Mouse (Mus musculus) ES-Bruce4 (cell line): Measurements from ENCODE around the gene Lrch1. TPM values are rescaled to one million over a fixed set of nuclear protein-coding genes. Genes with fewer than 3 reads are reported as not detected.
A peak's percentile ranks its signal among the peaks of the same experiment; 100 is the strongest.

Experiments used
- H3K27ac ChIP-seq: 2 replicates; pipeline ENCODE4 v1.5.1; 2012; ENCODE audit warnings: low read length, inconsistent platforms; ENCODE audit not compliant: insufficient read depth
- H3K27me3 ChIP-seq: 2 replicates; pipeline ENCODE4 v1.6.1; 2012; ENCODE audit warnings: mild to moderate bottlenecking, low read length, inconsistent platforms; ENCODE audit not compliant: control insufficient read depth, poor library complexity, insufficient read depth, severe bottlenecking
- H3K36me3 ChIP-seq: 2 replicates; pipeline ENCODE4 v1.6.1; 2012; ENCODE audit warnings: inconsistent platforms, mild to moderate bottlenecking, low read length, moderate library complexity; ENCODE audit not compliant: control insufficient read depth, poor library complexity, insufficient read depth, severe bottlenecking
- H3K4me1 ChIP-seq: one replicate; pipeline ENCODE4 v1.8.1; 2011; ENCODE audit warnings: low read length; ENCODE audit not compliant: control insufficient read depth, insufficient read depth
- H3K4me3 ChIP-seq: 2 replicates; pipeline ENCODE4 v1.5.1; 2011; ENCODE audit warnings: low read depth, mild to moderate bottlenecking, low read length
- H3K9ac ChIP-seq: 2 replicates; pipeline ENCODE4 v1.6.1; 2012; ENCODE audit warnings: low read depth, mild to moderate bottlenecking, inconsistent platforms; ENCODE audit not compliant: poor library complexity, severe bottlenecking
- H3K9me3 ChIP-seq: replicated peaks from 2 replicates; pipeline ENCODE4 v1.6.1; 2012; ENCODE audit warnings: mild to moderate bottlenecking, low read length, inconsistent platforms; ENCODE audit not compliant: control insufficient read depth, poor library complexity, insufficient read depth, severe bottlenecking
- CTCF ChIP-seq: IDR thresholded peaks from one replicate; pipeline ENCODE4 v1.8.1; 2011; ENCODE audit warnings: low read depth, low read length
- EP300 ChIP-seq: IDR thresholded peaks from 2 replicates; pipeline ENCODE4 v1.6.1; 2011; ENCODE audit warnings: low read depth, low read length; ENCODE audit not compliant: insufficient read depth
- POLR2A ChIP-seq: IDR thresholded peaks from one replicate; pipeline ENCODE4 v1.8.1; 2011; ENCODE audit warnings: low read length; ENCODE audit not compliant: insufficient read depth
- polyA plus RNA-seq: library from polyadenylated mRNA; stranded (reverse); fragments of >200 nt; gene quantifications from 2 replicates; pipeline ENCODE4 v1.2.4, GENCODE M21; 2011; ENCODE audit warnings: low read depth; ENCODE audit not compliant: missing spikeins, insufficient read depth, insufficient read length

Lrch1 gene
- polyA plus RNA-seq, 1 experiment, result 17.0 TPM

- Histone ChIP-seq H3K27ac (no peak overlapping the region), H3K9ac (no peak overlapping the region), H3K36me3 (peaks cover 20% of the 10 kb centered on the region), H3K4me3 (no peak overlapping the region), H3K27me3 (no peaks in the 10 kb centered on the region), H3K4me1 (no peaks in the 10 kb centered on the region), H3K9me3 (no peaks in the 10 kb centered on the region)
- TF ChIP-seq EP300, result no peak
- no peak for TF ChIP-seq CTCF
- no peak for TF ChIP-seq POLR2A
Observed at GRCm38 (mm10) chr14:74735471-74735870, 212.2 kb downstream of the Lrch1 start.

- Histone ChIP-seq H3K4me1 (no peaks in the 10 kb centered on the region), H3K27ac (no peak overlapping the region), H3K9me3 (no peaks in the 10 kb centered on the region), H3K36me3 (peaks cover 5% of the 10 kb centered on the region; the same call in 1 of the 2 replicates), H3K27me3 (no peaks in the 10 kb centered on the region), H3K4me3 (no peak overlapping the region), H3K9ac (peak overlapping the region; percentile 83; the same call in 1 of the 2 replicates)
- TF ChIP-seq POLR2A (no peak), CTCF (no peak)
Observed at GRCm38 (mm10) chr14:74733397-74733796, 214.3 kb downstream of the Lrch1 start.

DNA sequence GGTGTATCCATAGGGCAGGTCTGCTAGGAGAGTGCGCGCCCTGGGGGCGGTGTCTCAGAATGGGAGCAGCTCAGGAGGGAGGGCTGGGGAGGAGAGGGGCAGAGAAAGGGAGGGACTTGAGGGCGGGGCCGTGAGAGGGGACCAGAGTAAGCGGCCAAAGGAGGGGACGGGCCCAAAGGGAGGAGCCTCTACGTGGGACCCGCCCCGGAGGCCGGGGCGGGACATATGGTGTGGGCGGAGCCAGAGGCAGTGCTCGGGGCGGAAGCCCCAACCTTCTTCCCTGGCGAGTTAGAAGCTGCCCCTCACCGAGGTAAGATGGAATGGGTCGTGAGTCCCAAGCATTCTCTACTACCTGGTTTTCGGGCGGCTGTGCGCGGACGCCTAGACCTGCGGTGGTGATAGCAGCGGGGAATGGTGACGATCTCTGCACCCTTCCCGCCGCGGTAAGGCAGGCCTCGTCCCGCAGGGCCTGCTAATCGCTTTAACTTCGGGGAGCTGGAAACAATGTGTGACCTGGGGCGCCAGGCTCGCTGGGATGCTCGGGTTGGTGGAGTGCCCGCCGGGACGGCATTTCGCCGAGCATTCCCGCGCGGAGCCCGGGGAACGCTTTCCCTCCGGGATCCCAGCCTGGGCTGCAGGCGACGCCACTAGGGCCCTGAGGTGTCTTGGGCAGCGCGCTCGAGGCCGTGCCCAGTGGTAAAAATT lies 215.4 kb downstream of the Lrch1 start, which contains the start of gene Esd:
Gene Esd, plus strand, starts transcription at position 219 of the 705 bp plus-strand sequence.
- no peaks in the 10 kb centered on the region for H3K9me3 ChIP-seq
- H3K36me3 ChIP-seq, result peaks cover 3% of the 10 kb centered on the region; the same call in 1 of the 2 replicates
- no peaks in the 10 kb centered on the region for H3K4me1 ChIP-seq
- peak within 1 kb of the TSS; percentile 98 for H3K4me3 ChIP-seq
- no peak for TF ChIP-seq CTCF
- peak; percentile 86 for TF ChIP-seq POLR2A
- no peak for TF ChIP-seq EP300
- H3K27me3 ChIP-seq, result no peaks in the 10 kb centered on the region
- H3K9ac ChIP-seq, result peak within 1 kb of the TSS; percentile 83
- H3K27ac ChIP-seq, result peak within 1 kb of the TSS; percentile 74

DNA sequence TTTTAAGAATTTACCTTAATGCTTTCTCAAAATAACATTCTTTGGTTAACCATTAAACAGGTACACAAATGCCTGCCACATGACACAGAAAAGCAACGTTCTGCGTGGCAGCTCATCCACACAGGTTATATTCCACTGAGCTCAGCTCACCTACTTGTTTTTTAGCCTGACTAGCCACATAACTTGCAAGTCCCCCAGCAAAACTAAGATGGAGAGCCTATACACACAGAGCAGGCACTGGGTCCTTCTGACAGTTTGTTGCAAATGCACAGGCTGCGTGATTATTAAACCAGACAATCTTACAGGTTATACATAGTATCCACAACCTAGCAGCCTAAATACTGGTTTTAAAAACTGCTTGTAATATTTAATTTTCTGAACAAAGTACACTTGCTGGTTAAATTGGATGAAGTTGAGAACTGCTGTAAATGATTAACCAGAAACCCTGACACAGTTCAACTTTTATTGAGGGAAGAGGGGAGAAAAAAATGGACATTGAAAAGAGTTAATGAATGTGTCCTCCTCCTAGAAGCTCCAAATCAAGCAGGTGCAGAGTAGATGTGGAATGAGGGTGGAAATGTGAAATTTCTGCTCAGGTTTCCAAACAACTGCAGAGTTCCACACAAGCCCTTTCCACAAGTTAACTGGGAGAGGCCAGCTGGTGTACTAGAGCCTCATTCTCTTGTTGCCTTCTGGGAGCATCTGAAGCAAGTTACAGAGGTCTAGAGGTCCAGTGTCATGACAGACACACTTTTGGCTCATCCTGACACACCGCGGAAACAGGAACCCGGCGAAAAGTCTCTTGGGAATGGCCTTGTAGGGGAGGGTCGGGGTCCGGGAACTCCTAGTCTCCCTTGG lies 216.2 kb downstream of the Lrch1 start:
- Histone ChIP-seq H3K4me3 (peak overlapping the region; percentile 68), H3K36me3 (peaks cover 3% of the 10 kb centered on the region; the same call in 1 of the 2 replicates), H3K9me3 (no peaks in the 10 kb centered on the region), H3K27me3 (no peaks in the 10 kb centered on the region), H3K27ac (no peak overlapping the region), H3K9ac (no peak overlapping the region), H3K4me1 (no peaks in the 10 kb centered on the region)
- TF ChIP-seq EP300, result no peak
- peak; percentile 17 for TF ChIP-seq POLR2A
- no peak for TF ChIP-seq CTCF

GRCm38 (mm10) chr14:74723541-74723940 lies 224.1 kb downstream of the Lrch1 start:
- no peak overlapping the region for H3K27ac ChIP-seq
- TF ChIP-seq CTCF, result peak; percentile 13
- TF ChIP-seq EP300, result no peak
- TF ChIP-seq POLR2A, result no peak

More at GRCm38 (mm10) chr14:74723541-74723940, 224.1 kb downstream of the Lrch1 start:
- H3K27me3 ChIP-seq, result no peaks in the 10 kb centered on the region
- H3K9ac ChIP-seq, result no peak overlapping the region
- H3K36me3 ChIP-seq, result no peaks in the 10 kb centered on the region
- H3K4me1 ChIP-seq, result no peaks in the 10 kb centered on the region
- H3K4me3 ChIP-seq, result no peak overlapping the region
- no peaks in the 10 kb centered on the region for H3K9me3 ChIP-seq
